Mouse (Mus musculus) ES-E14 (cell line): ENCODE results near the gene Pifo.

ENCODE experiments used
- HCFC1 ChIP-seq: IDR thresholded peaks from 2 replicates; pipeline ENCODE4 v1.6.1; 2012; ENCODE audit warnings: low read length, inconsistent platforms, borderline replicate concordance; ENCODE audit not compliant: insufficient read depth
- ZNF384 ChIP-seq: IDR thresholded peaks from 2 replicates; pipeline ENCODE4 v1.6.1; 2012; ENCODE audit warnings: low read depth, low read length, inconsistent platforms

DNA sequence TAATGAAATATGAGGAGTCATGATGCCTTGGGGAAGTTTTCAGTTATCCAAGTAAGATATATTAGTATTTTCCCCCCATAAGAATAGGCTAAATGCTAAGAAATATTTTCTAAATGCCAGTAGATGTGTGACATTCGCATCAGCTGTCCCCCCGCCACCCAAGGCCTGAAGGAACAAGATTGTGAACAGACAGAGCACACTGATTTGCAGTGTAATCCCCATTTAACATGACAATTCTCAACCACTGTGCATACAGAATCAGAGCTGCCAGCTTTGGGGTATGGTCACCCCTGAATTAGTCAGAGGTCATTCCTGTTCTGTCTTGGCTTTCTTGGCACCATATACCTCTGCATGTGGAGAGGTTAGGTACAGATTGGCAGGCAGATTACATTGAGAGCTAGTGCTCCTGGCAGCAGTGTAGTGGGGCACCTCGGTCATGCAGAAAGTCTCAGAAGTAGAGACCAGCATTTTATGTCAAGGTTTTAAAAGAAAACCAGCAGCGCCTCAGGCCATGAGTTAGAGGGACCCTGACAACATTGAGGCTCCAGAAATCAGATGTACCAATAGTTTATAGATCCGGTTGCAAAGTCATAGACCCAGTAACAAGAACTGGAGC, 42.5 kb downstream of the Pifo start:
- TF ChIP-seq HCFC1, result no peak
- TF ChIP-seq ZNF384, result no peak
